Mouse (Mus musculus) adrenal gland, adult 8-10 months (tissue): Measurements from ENCODE around the gene Clip1. TPM values are rescaled to one million over a fixed set of nuclear protein-coding genes. Genes with fewer than 3 reads are reported as not detected.
A peak's percentile ranks its signal among the peaks of the same experiment; 100 is the strongest.

ENCODE experiments used
- DNase-seq: peaks from one replicate; pipeline ENCODE4 v3.0.0; 2022
- total RNA-seq, 4 experiments: library from RNA; stranded (reverse); gene quantifications; 2 replicates each; pipeline ENCODE4 v1.2.4; 2022

The Clip1 gene
- total RNA-seq, 4 experiments from 2014 or later: 77.6 to 145 (median 103) TPM

- no peak for DNase-seq
Measured at GRCm38 (mm10) chr5:123599319-123599718, 85.1 kb downstream of the Clip1 start.

GRCm38 (mm10) chr5:123593622-123594280 is 90.7 kb downstream of the Clip1 start:
- DNase-seq: no peak

DNA sequence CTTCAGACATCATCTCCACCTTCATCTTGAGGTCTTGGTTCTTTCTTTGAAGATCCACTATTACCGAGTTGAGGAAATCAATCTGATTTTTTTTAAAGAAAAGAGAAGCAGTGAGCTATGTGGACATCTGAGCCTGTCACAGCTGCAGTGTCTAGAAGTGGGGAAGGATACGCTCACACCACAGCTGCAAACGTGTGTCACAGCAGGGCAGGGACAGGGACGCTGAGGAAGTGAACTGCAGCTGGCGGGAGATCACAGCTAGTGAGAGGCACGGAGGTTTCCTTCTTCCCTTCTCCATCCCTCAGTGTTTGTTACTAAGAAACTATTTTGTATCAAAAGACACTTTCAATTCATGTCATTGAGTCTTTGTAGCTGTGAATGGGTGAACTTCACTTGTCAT is 104.4 kb downstream of the Clip1 start:
- no peak for DNase-seq

DNA sequence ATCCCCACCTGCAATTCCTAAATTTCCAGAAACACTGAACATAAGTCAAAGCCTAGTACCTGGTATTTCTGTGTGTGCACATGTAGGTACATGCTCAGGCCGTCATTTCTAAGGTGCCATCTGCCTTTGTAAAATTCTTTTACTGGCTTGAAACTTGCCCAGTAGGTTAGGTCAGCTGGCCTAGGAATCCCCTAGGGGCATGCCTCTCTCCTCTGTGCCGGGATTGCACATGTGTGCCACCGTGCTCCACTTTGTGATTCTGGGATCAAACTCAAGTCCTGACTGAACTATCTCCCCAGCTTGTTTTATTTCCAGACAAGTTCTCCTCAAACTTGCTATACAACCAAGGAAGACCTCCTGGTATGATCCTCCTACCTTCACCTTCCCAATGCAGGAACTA is 107.7 kb downstream of the Clip1 start:
- no peak for DNase-seq

DNA sequence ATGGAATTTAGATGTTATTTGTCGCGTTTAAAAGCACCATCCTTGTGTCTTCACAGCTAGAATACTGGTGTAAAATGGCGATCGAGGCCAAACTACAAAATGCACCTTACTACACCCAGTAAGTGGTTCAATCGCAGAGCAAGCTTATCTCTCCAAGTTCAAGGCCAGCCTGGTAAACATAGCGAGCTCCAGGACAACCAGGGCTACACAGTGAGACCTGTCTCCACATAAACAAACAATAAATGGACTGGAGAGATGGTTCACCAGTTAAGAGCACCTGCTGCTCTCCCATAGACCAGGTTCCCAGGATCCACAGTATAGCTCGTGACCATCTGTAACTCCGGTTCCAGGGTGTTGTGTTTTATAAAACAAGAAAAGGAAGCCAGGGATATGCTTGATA is 111.1 kb downstream of the Clip1 start:
- no peak for DNase-seq

DNA sequence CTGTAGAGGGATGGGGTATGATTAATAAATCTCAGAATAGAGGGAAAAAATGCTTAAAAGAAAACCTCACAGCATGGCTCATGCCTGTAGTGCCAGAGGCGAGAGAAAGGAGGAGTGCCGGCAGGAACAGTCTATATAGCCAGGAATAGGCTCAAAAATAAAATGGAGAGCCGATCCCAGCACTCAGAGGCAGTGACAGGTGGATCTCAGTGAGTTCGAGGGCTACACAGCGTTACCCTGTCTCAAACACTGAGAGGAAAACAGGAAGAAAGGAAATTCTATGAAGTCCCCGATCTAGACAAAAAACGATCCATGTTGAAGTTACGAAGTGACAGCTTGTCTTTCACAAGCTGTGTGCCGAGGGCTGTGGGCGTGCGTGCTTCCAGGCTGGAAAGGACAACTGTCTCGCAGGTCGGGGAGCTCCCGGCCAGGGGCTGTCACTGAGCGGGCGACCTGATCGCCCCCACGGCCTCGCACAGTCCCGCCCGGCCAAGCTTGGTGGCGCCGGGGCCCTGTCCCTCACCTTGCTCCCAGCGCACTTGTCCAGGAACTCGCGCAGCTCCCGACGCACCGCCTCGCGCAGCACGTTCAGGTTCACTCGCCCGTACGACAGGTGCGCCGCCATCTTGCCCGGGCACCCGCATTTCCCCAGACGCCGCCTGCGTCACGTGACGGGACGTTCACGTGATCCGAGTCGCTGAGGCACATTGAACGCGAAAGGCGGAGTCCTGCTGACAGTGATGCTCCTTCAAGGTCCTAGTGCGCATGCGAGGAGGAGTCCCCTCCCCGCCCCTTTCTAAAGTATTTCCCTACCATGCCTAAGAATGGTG is 111.8 kb downstream of the Clip1 start, which contains the start of gene Vps33a:
TSS of gene Vps33a (minus strand) at position 682 of the 830 bp plus-strand sequence.
- DNase-seq: peak; percentile 98

DNA sequence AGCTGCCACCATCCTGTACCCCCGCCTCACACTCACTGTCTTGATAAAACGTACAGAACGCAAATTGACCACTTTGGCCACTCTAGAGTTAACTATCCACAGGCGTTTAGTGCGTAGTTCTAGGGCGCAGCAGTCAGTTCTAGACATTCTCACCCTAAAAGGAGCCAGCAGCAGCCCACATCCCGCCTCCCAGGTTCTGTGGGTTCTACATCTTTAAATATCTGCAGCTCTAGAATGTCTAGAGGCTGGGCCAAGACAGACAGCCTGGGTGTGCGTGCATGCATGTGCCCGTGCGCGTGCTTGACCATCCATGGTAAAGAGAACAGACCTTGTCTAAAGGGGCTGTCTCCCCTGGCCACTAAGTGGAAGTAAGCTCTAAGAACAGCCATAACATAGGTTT is 123.3 kb downstream of the Clip1 start:
- DNase-seq: no peak

GRCm38 (mm10) chr5:123559588-123559987 is 124.8 kb downstream of the Clip1 start:
- DNase-seq: no peak

- no peak for DNase-seq
Measured at GRCm38 (mm10) chr5:123556451-123556850, 128.0 kb downstream of the Clip1 start.

GRCm38 (mm10) chr5:123555693-123556092 is 128.7 kb downstream of the Clip1 start:
- DNase-seq: no peak

DNA sequence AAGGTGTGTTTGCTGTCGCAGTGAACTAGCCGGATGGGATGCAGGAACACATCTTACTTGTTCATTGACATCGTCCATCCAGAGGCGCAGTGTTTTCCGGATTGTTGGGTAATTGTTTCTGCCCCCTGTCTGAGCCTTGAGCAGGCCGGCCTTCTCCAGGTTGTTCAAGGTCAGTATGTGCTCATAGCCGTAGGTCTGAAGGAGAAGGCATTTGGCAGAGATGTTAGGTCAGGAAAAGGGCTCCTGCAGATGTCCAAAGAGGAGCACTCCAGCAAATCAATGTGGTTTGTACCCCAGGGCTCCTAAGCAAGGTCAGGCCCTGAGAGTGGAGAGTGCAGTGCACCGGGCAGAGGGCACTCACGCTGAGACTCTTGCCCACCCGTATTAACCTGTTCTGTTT is 150.6 kb downstream of the Clip1 start:
- peak; percentile 54 for DNase-seq

- no peak for DNase-seq
Measured at GRCm38 (mm10) chr5:123530056-123530455, 154.4 kb downstream of the Clip1 start.

- no peak for DNase-seq
Measured at GRCm38 (mm10) chr5:123528641-123529040, 155.8 kb downstream of the Clip1 start.

Other genes starting within 250 kb of the Clip1 start
- gene Lrrc43, start 195.3 kb downstream of the Clip1 start, total RNA-seq: not detected
- gene Il31, start 195.1 kb downstream of the Clip1 start, total RNA-seq: not detected
- gene B3gnt4, start 174.2 kb downstream of the Clip1 start, total RNA-seq: under 1 TPM; 0.29 to 0.52 (median 0.40) TPM
- 10 to 100 TPM; 86.9 to 99.4 (median 88.5) TPM for gene Diablo, start 160.4 kb downstream of the Clip1 start, total RNA-seq
- gene Gm49027, start 159.1 kb downstream of the Clip1 start, total RNA-seq: 10 to 100 TPM in 2 of 4 experiments, 1 to 10 TPM in 2; 5.9 to 22.1 (median 11.8) TPM
- gene Vps33a, start 111.6 kb downstream of the Clip1 start, total RNA-seq: 10 to 100 TPM; 53.7 to 68.7 (median 64.1) TPM
- 10 to 100 TPM; 42.1 to 54.0 (median 45.7) TPM for gene Zcchc8, start 36.5 kb upstream of the Clip1 start, total RNA-seq
- gene Rsrc2, start 64.8 kb upstream of the Clip1 start, total RNA-seq: 10 to 100 TPM; 55.2 to 92.9 (median 73.7) TPM
- gene Kntc1, start 65.1 kb upstream of the Clip1 start, total RNA-seq: 1 to 10 TPM in 2 of 4 experiments, under 1 TPM in 2; 0.43 to 1.9 (median 1.3) TPM
- 1 to 10 TPM; 1.3 to 2.6 (median 1.5) TPM for gene Hcar2, start 180.9 kb upstream of the Clip1 start, total RNA-seq
- gene Hcar1, start 195.4 kb upstream of the Clip1 start, total RNA-seq: 1 to 10 TPM; 3.4 to 8.4 (median 7.0) TPM
- gene Denr, start 222.6 kb upstream of the Clip1 start, total RNA-seq: 10 to 100 TPM; 60.3 to 75.8 (median 67.3) TPM
- gene Gm43518, start 242.8 kb upstream of the Clip1 start, total RNA-seq: 1 to 10 TPM in 3 of 4 experiments, under 1 TPM in 1; 0.87 to 2.5 (median 2.2) TPM
- 1 to 10 TPM; 2.0 to 9.8 (median 6.1) TPM for gene Ccdc62, start 246.1 kb upstream of the Clip1 start, total RNA-seq